Mouse (Mus musculus) natural killer cell, adult 2 months (primary cell): ENCODE data around the gene Lrp6.

Source experiments
- DNase-seq, 2 experiments: peaks; one replicate each; pipeline ENCODE4 v3.0.0; 2022; ENCODE audit warnings: low spot score in 2 of 2

The Lrp6 gene

DNA sequence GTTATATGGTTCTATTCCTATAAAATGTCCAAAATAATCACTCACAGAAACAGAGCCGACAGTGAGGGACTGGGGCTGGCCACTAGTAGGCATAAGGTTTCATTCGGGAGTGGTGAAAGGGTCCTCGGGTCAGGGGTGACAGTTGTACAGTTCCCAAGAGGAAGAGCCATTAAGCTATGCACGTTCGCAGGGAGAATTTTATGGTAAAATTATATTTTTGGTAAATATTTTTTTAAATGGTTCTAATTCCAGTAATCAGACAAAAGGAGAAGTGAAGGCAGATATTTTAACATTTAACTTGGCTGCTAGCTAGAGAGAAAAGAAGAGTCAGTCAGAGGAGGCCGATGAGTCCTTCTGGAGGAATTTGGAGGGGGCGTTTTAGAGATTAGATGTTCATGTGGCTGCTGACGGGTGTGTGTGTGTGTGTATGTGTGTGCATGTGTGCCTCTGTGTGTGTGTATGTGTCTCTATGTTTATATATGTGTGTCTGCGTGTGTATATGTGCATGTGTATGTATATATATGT is 131.8 kb downstream of the Lrp6 start:
- no peak for DNase-seq

DNA sequence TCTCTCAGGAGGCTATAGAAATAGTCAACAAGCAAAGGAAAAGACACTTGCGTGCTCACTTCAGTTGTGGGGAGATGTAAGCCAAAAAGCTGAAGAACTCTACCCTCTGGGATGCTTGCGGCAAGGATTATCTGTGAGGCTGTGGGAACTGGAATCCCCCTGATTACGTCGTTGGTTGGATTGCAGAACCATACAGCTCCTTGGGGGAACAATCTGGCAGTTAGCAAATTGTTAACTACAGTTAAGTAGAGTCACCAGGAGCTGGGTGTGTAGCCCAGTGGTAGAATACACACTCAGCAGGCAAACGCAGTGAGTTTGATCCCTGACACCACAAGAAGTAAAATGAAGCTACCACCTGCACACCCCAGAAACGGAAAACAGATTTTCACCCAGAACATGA is 132.7 kb downstream of the Lrp6 start:
- no peak for DNase-seq

DNA sequence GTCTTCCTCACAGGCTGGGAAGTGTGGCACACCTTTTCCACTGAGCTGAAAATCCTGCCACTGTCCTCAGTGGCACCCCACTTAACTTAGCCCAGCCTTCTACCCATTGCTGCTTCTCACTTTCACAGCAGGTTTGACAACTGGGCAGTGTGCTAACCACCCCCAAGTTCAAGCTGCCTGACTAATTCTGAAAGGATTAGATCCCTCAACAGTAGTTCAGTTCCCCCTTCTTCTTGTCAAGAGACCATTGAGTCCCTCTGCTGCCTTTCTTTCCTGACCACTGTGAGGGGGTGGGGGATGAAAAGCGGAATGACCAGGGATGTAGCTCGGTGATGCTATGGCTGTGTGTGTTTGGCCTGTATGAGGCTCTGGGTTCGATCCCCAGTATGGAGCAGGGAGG is 133.5 kb downstream of the Lrp6 start:
- no peak for DNase-seq

DNA sequence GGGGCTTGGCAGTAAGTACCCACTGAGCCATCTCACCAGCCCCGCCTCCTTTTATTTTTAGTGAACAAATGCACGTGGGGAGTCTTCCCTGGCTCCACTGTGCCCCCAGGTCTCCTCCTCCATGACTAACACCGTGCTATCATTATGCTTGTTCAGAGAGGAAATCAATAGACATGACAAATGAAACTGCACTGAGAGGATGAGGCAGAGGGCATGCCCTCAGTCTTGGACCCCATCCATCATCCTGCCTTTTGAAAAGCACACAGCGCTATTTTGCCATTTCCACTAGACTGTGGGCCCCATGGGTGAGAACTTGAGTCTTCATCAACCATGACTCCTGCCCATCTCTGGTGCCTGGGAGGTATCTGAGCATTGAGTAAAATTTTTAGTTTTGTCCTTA is 135.2 kb downstream of the Lrp6 start:
- no peak for DNase-seq

DNA sequence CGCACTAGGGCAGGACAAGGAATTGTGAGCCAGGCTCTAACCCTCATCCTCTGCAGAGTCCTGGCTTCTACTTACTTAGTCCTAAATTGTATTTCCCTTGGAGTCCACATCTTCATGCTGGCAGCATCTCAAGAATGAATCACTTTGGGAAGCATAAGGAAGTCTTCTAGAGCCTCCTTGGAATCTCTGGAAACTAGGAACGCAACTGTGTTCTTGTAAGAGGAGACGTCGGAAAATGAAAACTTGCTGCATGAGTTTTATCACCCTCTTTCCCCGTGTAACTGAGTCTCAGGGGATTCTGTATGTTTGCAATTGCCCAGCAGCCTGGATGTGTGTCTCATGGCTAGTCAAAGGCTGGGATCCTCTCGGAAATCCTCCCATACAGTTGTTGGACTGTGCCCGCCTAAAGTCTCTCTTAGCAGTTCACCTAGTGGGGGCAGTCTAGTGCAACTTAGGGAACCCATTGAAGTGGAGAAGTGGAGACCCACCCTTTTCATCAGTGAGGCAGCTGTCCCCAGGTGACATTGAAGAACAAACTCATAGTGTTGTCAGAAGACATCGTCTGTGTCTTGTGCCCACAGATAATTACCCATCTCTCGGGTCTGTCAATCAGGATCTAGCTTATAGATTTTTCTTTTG is 136.5 kb downstream of the Lrp6 start:
- DNase-seq: no peak

DNA sequence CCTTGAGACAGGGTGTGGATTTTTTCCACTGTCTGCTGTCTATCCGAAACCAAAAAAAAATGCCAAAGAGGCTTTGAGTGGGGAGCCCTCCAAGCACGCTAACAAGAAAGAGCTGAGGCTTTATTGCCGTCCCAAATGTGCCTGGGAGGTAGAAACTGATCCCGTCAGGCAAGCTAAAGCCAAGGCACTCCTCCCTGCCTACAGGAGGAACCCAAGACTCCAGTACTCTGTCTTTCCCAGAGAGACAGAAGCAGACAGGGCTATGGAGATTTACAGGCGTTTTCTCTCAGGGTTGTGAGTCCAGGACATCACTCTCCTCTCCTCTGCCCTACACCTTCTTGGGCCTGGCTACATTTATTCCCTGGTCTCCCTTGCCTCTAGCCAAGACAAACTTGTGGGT is 138.3 kb downstream of the Lrp6 start:
- DNase-seq: no peak

DNA sequence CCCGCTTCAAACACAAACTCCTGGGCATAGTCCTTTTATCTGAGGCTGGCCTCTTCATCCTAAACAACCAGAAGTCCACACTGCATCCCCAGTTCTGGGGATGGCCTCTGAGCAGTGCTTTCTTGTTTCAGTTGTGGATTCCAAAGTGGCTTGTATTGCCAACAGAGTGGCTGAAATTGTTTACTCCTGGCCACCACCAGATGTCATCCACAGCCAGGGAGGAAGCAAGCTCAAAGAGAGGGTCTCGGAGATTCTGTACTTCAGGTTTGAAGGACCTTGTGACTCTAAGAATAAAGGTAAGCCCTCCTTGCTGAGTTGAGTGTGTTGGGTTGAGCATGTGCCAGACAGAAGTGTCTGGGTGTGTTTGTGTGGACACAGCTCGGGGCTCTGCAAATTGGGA is 139.6 kb downstream of the Lrp6 start:
- DNase-seq: no peak

DNA sequence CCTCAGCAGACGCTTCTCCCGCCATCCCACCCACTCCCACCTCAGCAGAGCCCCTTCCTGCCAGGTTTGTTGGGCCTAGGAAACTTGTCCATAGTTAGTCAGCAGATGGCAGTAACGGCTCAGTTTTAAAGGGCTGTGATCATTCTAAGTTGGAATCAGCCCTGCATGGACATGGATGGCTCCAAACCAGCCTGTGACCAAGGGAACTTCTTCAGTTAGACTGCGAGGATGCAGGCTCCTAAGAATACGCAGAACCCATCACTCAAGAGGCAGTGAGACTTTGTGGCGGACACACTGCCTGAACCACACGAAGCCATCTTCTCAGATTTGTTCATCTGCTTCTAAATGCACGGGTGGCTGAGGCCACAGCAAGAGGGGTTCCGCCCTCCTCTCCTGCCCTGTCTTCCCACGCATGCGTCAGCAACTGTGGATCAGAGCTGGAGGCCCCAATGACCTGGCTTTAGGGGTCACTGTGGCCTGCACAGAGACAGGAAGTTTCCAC is 141.5 kb downstream of the Lrp6 start:
- DNase-seq: peak; percentile 5 to 8

DNA sequence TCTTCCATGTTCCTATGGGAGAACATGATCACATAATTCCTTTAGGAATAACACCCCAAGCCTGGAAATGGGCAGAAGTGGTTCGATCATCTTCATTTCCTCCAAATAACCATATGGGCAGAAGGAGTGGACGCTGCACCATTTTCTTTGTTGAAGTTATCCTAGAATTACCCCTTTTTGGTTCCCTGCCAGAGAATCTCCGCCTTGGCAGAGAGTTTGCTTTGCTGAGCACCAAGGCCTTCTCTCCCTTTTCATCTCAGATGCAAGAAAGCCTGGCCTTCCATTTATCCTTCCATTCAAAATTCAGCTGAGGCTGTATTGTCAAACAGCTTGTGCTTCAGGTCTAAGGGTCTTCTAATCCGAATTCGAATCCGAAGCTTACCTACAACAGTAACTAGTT is 144.8 kb downstream of the Lrp6 start:
- DNase-seq: no peak

DNA sequence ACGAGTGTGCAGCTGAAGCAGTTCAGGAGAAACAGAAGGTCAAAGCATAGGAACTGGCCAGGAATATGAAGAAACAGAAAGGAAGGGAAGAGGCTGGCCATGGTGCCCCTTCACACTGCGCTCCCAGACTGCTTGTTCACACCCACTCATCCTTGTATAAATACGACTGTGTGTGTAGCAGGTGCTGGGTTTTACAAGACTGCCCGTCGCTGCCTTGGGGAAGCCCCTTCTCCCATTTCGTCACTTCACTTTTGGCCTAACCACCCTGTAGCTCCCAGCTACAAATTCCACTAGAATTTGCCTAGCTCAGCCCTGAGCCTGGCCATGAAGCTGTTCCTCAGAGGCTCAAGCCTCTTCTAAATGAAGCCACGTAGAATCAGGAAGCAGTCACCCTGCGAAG is 146.4 kb downstream of the Lrp6 start:
- DNase-seq: no peak

DNA sequence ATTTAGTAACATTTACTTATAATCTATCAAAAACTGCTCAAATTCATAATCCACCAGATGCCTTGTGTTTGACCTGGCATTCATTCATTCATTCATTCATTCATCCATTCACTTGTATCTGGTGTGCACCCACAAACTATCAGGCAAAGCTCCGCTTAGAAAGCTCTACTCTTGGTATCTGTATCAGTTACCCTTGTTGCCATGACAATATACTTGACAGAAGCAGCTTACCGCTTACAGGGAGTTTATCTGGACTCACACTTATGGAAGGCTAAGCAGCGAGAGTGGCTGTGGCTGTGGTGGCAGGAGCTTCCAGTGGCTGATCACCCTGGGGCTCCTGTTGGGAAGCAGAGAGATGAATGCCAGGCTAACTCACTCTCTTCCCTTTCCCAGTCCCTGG is 148.9 kb downstream of the Lrp6 start:
- DNase-seq: no peak

DNA sequence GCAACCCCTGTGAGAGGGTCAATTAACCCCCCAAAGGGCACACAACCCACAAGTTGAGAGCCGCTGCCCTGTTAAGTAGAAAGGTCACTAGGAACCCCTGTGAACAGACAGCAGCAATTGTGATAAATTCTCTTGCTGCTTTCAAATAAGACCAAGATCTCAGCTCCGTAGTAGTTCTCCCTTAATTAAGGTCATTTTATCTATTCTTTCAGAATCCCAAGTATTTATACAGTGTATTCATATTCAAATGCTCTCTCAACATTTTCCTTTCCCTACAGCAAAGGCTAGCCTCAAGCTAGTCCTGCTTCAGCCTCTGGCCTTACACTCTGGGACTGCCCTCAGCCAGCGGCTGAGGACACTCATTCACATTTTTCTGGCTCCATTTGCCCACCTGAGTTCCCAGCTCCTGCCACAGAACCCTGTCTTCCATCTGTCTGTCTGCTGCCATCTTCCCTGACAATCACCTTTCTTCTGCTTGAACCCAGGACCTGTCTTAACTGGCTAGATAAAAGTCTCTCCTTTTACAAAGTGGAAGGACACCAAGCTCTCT is 150.1 kb downstream of the Lrp6 start:
- DNase-seq: no peak

DNA sequence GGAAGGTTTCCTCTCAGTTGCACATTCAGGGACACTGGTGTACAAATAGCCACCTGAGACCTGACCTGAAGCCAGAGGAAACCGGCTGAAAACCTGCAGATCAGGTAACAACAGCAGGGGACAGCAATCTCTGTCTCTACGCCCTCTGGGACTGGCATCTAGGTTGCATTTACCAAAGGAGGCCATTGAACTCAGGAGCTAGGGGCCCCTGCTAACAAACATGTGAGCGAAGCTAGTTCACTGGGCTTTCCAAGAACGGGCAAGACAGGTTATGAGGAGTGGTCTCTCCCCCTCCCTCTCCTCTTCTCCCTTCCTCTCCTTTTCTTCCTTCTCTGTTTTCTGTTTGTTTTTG is 152.3 kb downstream of the Lrp6 start:
- DNase-seq: no peak

DNA sequence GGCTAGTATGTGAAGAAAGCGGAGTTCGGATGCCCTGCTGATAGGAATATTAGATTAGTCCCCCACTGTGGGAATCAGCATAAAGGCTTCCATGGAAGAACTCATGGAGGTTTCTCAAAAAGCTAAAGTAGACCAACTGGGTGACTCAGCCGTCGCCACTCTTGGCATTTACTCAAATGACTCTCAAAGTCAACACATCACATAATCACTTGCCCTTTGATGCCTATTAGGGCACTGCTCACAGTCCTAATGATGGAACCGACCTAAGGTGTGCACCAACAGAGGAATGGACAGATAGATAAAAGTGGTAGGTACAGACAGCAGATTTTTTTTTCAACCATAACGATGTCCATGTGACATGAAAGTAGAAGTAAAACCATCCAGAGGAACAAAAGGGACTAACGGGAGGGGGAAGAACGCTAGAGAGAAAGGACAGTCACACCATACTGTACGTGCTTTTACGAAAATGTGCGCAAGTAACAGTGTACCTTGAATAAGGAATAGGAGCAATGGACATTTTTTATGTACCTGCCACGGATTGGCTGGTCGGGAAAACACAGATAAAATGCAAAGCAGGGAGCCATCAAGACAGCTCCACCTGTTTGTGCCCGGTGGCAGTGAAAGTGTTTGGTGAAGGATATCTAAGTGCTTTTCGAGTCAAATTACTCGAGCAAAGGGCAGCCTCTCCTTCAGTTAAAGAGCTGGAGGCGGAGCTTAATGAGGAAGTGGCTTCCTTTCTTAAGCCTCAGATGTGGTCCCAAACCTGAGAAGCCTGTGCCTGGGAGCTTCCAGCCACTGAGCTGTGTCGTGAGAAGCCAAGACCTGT is 152.8 kb downstream of the Lrp6 start:
- peak; percentile 20 to 31 for DNase-seq

DNA sequence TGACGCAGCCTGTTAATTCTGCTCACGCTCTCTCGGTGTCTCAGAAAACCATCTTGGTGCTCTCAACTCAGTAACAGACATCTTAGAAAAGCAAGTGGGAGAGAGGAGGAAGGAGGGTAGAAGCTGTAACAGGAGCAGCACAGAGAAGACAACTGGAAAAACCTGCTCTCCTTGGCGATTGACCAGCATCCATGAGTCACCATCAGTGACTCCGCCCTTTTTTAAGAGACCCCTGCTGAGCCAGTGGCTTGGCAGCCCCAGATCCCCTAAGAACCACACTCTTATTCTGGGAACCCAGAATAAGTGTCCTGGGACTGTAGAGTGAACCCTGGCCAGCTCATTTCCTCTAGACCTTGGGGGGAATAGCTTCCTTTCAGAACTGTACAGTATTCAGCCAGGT is 159.5 kb downstream of the Lrp6 start:
- no peak for DNase-seq

DNA sequence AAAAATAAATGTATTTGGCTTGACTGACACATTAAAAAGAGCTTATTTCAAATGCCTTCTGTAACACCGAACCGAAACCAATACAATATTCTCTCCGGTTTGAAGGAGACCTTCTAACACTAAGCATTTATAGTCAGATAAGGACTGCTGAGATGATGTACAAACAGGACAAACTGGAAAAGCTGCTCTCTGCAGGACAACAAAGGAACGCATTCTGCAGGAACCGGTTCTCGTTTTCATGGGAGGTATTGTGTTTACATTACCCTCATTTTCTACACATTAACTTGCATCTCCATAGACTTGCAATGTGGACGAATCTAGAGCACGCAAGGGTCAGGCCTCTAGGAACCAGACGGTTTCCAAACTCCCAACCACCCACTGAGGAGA is 163.1 kb downstream of the Lrp6 start:
- DNase-seq: no peak

DNA sequence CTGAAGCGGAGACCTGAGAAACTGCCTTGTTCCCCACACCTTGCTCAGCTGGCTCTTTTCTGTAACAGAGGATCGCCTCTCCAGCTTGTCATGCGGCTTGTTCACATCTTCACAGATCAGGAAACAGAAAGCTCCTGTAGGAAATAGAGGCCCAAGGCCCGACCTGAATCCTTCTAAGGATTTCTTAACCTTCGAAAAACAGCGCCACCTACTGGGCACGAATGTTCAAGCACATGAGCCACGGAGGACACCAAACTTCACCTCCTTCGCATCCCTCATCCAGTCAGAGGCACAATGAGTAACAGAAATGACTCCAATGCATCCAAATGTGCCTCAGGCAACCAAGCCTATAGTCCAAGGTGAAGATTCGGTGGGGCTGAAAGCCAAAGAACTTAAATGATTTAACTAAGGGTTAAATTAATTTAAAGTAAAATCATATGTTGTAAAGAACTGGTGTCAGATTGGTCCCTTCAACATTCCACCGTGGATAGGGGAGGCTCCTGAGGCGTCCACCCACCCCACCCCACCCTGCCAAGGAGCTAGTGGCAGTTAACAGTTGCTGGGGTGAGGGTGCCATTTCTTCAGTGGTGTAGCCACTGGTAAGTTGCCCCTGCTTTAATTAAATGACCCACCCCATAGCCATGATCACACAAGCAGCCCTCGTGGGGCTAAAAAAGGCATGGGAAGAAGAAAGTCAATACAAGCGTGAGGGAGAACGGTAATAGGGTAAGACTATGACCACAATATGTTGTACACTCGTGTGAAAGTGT is 163.7 kb downstream of the Lrp6 start:
- DNase-seq: peak; percentile 21 to 52
